In the genomic region with DNA sequence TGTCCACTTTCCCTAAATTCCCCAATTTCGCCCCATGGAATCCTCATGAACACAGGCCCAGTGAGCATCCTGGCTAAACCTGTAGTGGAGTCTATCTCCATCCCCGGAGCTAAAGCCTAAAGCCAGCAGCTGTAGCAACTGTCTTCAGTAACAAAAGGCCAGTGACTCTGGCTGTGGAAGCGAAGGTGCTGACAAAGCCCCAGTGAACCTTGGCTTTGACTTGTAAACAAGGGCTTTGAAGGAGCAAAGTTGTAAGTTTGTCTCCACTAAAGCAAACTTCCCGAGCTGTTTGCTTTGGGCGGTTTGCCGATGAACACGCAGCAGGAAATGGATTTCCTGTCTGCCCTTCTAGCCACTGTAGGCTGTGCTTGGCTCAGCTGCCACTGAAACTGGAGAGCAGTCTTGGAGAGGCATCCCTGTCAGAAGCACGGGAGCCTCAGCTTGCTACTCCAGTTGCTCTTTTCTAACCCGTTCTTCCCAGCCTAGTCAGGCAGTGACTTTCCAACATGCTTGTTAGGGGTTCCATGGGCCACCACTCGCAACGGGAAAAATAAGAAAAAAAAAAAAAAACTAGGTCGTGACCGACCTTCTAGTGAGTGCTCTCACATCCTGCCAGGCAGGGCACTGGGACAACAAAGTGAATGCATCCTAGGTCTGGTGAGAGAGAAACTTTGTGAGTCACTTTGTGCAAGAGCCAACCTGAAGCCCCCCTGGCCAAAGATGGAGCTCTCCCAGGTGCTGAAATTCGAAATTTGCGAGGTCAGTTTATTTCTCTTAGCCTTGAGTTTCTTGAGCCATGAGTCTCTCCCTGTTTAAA, we compare ENCODE assay signal across 8 mouse cellular contexts.
DNase-seq lines count a peak whose midpoint lies in the region; ATAC-seq and TF ChIP-seq lines count a peak whose summit lies in the region.

No protein-coding gene starts in this region.

- peak; percentile 31; the same call in 1 of the 2 replicates for ATAC-seq in forebrain, embryonic 14.5 days
- peak; percentile 58; the same call in 1 of the 2 replicates for ATAC-seq in liver, embryonic 11.5 days (replicated peaks; ENCODE audit: low FRiP score)
- no peak for ATAC-seq in neural tube, embryonic 15.5 days (ENCODE audit: low FRiP score)
- no peak for ATAC-seq in megakaryocyte-erythroid progenitor cell, adult 5-6 weeks (replicated peaks; ENCODE audit: low FRiP score, low TSS enrichment, poor library complexity, severe bottlenecking)

- TF ChIP-seq CTCF in gastrocnemius, adult 2 months (IDR thresholded peaks at IDR 0.05): no peak

- 13% methylated on average over 15 of the region's 15 CpGs for WGBS in forebrain, embryonic 14.5 days
- 7% methylated on average over 15 of the region's 15 CpGs for WGBS in liver, embryonic 11.5 days
- WGBS in neural tube, embryonic 15.5 days: 13% methylated on average over 15 of the region's 15 CpGs

- intact Hi-C loops in gastrocnemius, adult 2 months (cut with DNase I): loop anchor here (5.0 kb wide), 1 partner anchor 162 kb away; no protein-coding TSS in a partner anchor

- H3K4me3 ChIP-seq in gastrocnemius, adult 2 months: no peak overlapping the region
- H3K4me3 ChIP-seq in forebrain, embryonic 14.5 days (ENCODE audit: low read depth, low read length): no peak overlapping the region
- no peak overlapping the region for H3K4me3 ChIP-seq in liver, embryonic 11.5 days (ENCODE audit: low read depth, low read length)
- no peak overlapping the region for H3K4me3 ChIP-seq in neural tube, embryonic 15.5 days (replicated peaks)

- H3K9ac ChIP-seq in forebrain, embryonic 14.5 days (ENCODE audit: low read length): no peak overlapping the region
- no peak overlapping the region for H3K9ac ChIP-seq in liver, embryonic 11.5 days (ENCODE audit: low read depth, low read length)
- no peak overlapping the region; the same call in 1 of the 2 replicates for H3K9ac ChIP-seq in neural tube, embryonic 15.5 days (replicated peaks)

- no peaks in the 10 kb centered on the region for H3K36me3 ChIP-seq in forebrain, embryonic 14.5 days (ENCODE audit: control insufficient read depth, insufficient read depth, low read length)
- no peaks in the 10 kb centered on the region for H3K36me3 ChIP-seq in liver, embryonic 11.5 days (ENCODE audit: control insufficient read depth, insufficient read depth, low read length)
- H3K36me3 ChIP-seq in neural tube, embryonic 15.5 days: no peaks in the 10 kb centered on the region

- H3K9me3 ChIP-seq in forebrain, embryonic 14.5 days (replicated peaks; ENCODE audit: control insufficient read depth, low read length): no peaks in the 10 kb centered on the region
- no peaks in the 10 kb centered on the region for H3K9me3 ChIP-seq in liver, embryonic 11.5 days (ENCODE audit: control insufficient read depth, low read length)
- H3K9me3 ChIP-seq in neural tube, embryonic 15.5 days (replicated peaks): no peaks in the 10 kb centered on the region

- H3K27me3 ChIP-seq in forebrain, embryonic 14.5 days (replicated peaks; ENCODE audit: control insufficient read depth, insufficient read depth, low read length): no peaks in the 10 kb centered on the region
- no peaks in the 10 kb centered on the region for H3K27me3 ChIP-seq in liver, embryonic 11.5 days (replicated peaks; ENCODE audit: control insufficient read depth, insufficient read depth, low read length)
- 0 out of 2 replicates have a peak, but pooled peaks cover 3% of the 10 kb centered on the region for H3K27me3 ChIP-seq in neural tube, embryonic 15.5 days (replicated peaks)

- H3K27ac ChIP-seq in gastrocnemius, adult 2 months: no peak overlapping the region
- no peak overlapping the region for H3K27ac ChIP-seq in forebrain, embryonic 14.5 days (ENCODE audit: low read depth, low read length)
- no peak overlapping the region for H3K27ac ChIP-seq in liver, embryonic 11.5 days (ENCODE audit: low read depth, low read length)
- H3K27ac ChIP-seq in neural tube, embryonic 15.5 days (replicated peaks): peak overlapping the region; percentile 56; the same call in 1 of the 2 replicates

- peak overlapping the region; percentile 33 for H3K4me2 ChIP-seq in forebrain, embryonic 14.5 days (ENCODE audit: low read length)
- H3K4me2 ChIP-seq in liver, embryonic 11.5 days: peak overlapping the region; percentile 16; the same call in 1 of the 2 replicates
- H3K4me2 ChIP-seq in neural tube, embryonic 15.5 days: peak overlapping the region; percentile 40

- peak; percentile 26 for DNase-seq in gastrocnemius, postnatal 10 days
- no peak for DNase-seq in gastrocnemius, adult 2 months
- peak; percentile 7 for DNase-seq in urinary bladder, postnatal 25 days (ENCODE audit: low spot score)
- no peak for DNase-seq in urinary bladder, adult 2 months (ENCODE audit: low spot score)
- peak; percentile 63 for DNase-seq in forebrain, embryonic 14.5 days (ENCODE audit: low spot score)
- DNase-seq in liver, embryonic 11.5 days (ENCODE audit: low spot score): peak; percentile 46

- peaks cover 11% of the 10 kb centered on the region for H3K4me1 ChIP-seq in forebrain, embryonic 14.5 days (ENCODE audit: control insufficient read depth, insufficient read depth, low read length)
- H3K4me1 ChIP-seq in liver, embryonic 11.5 days (replicated peaks; ENCODE audit: control insufficient read depth, insufficient read depth, low read length): no peaks in the 10 kb centered on the region
- peaks cover 17% of the 10 kb centered on the region for H3K4me1 ChIP-seq in neural tube, embryonic 15.5 days

Comparison
In these comparisons a context has a peak if more than half of its experiments do, and no peak if none do; other contexts are left out.
1. DNase-seq: peak in gastrocnemius, postnatal 10 days (single experiment), urinary bladder, postnatal 25 days (single experiment), forebrain, embryonic 14.5 days (single experiment) and liver, embryonic 11.5 days (single experiment); none in gastrocnemius, adult 2 months (single experiment) and urinary bladder, adult 2 months (single experiment).
2. ATAC-seq: peak in forebrain, embryonic 14.5 days (single experiment) and liver, embryonic 11.5 days (single experiment); none in neural tube, embryonic 15.5 days (single experiment) and megakaryocyte-erythroid progenitor cell, adult 5-6 weeks (single experiment).
3. Peak in every context shown above with its lines, with median percentiles within 50 percentile points of each other: H3K4me2 ChIP-seq.